Mouse (Mus musculus) spleen, adult 2 months (tissue): ENCODE data around the gene Gsdma.

Experiments
- CTCF ChIP-seq: fragments of 200-500 bp; IDR thresholded peaks from 2 replicates; pipeline ENCODE4 v1.5.1; 2011; ENCODE audit warnings: mild to moderate bottlenecking, inconsistent platforms; ENCODE audit not compliant: insufficient read depth, insufficient read length, insufficient replicate concordance; ENCODE audit errors: extremely low read depth
- POLR2A ChIP-seq: fragments of 200-500 bp; IDR thresholded peaks from 2 replicates; pipeline ENCODE4 v1.6.1; 2011; ENCODE audit warnings: low read depth, low read length, inconsistent platforms

GRCm38 (mm10) chr11:98672482-98672881 lies 8.3 kb downstream of the Gsdma start:
- TF ChIP-seq POLR2A (no peak), CTCF (no peak)
